Mouse (Mus musculus) limb, embryonic 15.5 days (tissue): ENCODE data around the gene Gm13304. TPM values are rescaled to one million over a fixed set of nuclear protein-coding genes. Genes with fewer than 3 reads are reported as not detected.
"Not testable (repeated sequence)": the region's sequence is repeated elsewhere in the genome, so short reads cannot be mapped to it uniquely, and the experiment has no call there.

ENCODE experiments used
- ATAC-seq: fragments of 200-750 bp; cut with Nextera tagmentation; 2 replicates; pipeline ENCODE4 v1.8.0; 2017; ENCODE audit warnings: low read depth, moderate TSS enrichment; ENCODE audit not compliant: insufficient number of reproducible peaks, low FRiP score, low TSS enrichment
- H3K27ac ChIP-seq: fragments of 300-500 bp; sonication (generic); 2 replicates; pipeline ENCODE4 v1.5.1; 2015; ENCODE audit warnings: moderate library complexity, mild to moderate bottlenecking, inconsistent platforms
- H3K27me3 ChIP-seq: fragments of 300-500 bp; sonication (generic); 2 replicates; pipeline ENCODE4 v1.6.1; 2015; ENCODE audit warnings: inconsistent platforms
- H3K36me3 ChIP-seq: fragments of 300-500 bp; sonication (generic); 2 replicates; pipeline ENCODE4 v1.6.1; 2015; ENCODE audit warnings: inconsistent platforms
- H3K4me1 ChIP-seq: fragments of 300-500 bp; sonication (generic); 2 replicates; pipeline ENCODE4 v1.6.1; 2015; ENCODE audit warnings: inconsistent platforms
- H3K4me2 ChIP-seq: fragments of 300-500 bp; sonication (generic); 2 replicates; pipeline ENCODE4 v1.6.1; 2015; ENCODE audit warnings: mild to moderate bottlenecking, inconsistent platforms
- H3K4me3 ChIP-seq: fragments of 300-500 bp; sonication (generic); 2 replicates; pipeline ENCODE4 v1.5.1; 2015; ENCODE audit warnings: mild to moderate bottlenecking, inconsistent platforms
- H3K9ac ChIP-seq: fragments of 300-500 bp; sonication (generic); 2 replicates; pipeline ENCODE4 v1.6.1; 2015; ENCODE audit warnings: inconsistent platforms
- H3K9me3 ChIP-seq: fragments of 300-500 bp; sonication (generic); 2 replicates; pipeline ENCODE4 v1.6.1; 2016; ENCODE audit warnings: inconsistent platforms
- WGBS: fragments of 180-500 bp; shearing (Covaris S2); methylation state at CpG from one replicate; pipeline ENCODE4 v1.1.7; 2015; 5-methylcytosine and 5-hydroxymethylcytosine counted together
- polyA plus RNA-seq: library from polyadenylated mRNA; unstranded; fragments of >200 nt; fragmentation: Nextera tagmentation; extraction: Ambion mirVana; gene quantifications from 2 replicates; pipeline ENCODE4 v1.2.1, GENCODE M21; 2015

Gm13304 gene
- polyA plus RNA-seq: 12.7 and 18.0 TPM in 2 replicates

DNA sequence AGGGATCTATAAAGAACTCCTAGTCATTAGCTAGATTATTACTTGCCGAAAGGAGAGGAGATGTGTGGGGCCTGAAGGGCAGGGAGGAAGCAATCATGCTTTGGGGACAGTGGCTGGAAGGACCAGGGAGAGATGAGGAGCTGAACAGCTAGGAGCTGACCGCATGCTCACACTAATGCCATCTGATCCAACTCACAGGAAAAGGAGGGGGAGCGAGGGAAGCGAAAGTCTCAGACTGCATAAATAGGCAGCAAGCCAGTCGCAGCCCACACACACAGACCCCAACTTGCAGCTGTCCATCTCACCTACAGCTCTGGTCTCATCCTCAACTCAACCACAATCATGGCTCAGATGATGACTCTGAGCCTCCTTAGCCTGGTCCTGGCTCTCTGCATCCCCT is at the start of gene Gm13304:
Gene Gm13304, plus strand, starts transcription at position 301 of the 400 bp plus-strand sequence.
- H3K27ac ChIP-seq, H3K36me3 ChIP-seq, ATAC-seq, H3K4me2 ChIP-seq, H3K9me3 ChIP-seq, H3K9ac ChIP-seq, H3K4me3 ChIP-seq, H3K4me1 ChIP-seq, H3K27me3 ChIP-seq: not testable (repeated sequence)
- WGBS: no CpG with 5 or more reads among the region's 5 CpGs

DNA sequence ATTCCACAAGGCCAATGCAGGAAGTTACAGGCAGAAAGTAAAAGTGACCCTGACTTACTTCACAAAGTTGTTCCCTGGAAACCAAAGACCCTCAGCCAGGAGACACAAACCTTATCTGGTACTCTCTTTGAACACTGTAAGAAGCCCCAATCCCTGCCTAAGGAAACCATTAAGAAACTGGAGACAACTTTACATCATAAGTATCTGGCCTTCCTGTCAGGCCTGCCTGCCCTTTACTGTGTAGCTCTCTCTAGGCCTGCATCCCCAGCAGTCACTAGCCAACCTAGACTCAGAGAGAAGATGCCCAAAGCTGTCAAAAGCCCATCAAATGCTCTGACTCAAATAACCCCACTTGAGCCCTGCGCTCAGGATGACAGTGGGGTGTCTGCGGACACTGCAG is 23.7 kb upstream of the Gm13304 start, which contains the start of gene Gm3893:
Gene Gm3893, plus strand, starts transcription at position 301 of the 400 bp plus-strand sequence.
- not testable (repeated sequence) for H3K4me2 ChIP-seq, H3K4me3 ChIP-seq, ATAC-seq, H3K27ac ChIP-seq, H3K27me3 ChIP-seq, H3K36me3 ChIP-seq, H3K9me3 ChIP-seq, H3K9ac ChIP-seq, H3K4me1 ChIP-seq
- no CpG with 5 or more reads among the region's 2 CpGs for WGBS

DNA sequence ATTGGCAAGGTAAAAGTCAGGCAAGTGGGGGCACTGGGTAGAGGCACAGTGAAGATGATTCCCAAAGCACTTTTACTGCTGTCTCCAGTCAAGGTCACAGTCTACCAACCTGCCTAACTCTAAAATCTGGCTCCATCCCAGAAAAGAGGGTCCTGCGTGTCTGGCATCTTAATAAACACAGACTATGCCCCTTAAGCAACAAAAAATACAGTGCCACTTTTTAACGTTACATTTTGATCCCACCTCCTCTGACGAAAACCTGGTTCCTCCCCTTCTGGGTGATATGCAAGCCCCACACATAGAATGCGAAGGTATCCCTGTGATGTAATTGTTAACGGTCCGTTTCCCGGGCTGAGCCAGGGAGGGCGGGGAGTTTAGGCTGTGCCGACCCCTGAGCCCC is 38.5 kb downstream of the Gm13304 start, which contains the start of gene Gm13306:
Gene Gm13306, plus strand, starts transcription at position 301 of the 400 bp plus-strand sequence.
- not testable (repeated sequence) for H3K9me3 ChIP-seq, H3K36me3 ChIP-seq, H3K27ac ChIP-seq, H3K27me3 ChIP-seq, H3K4me1 ChIP-seq, H3K9ac ChIP-seq, ATAC-seq, H3K4me3 ChIP-seq, H3K4me2 ChIP-seq
- no CpG with 5 or more reads among the region's 9 CpGs for WGBS

Other genes with a start within 250 kb of the Gm13304 start
- 18.0 and 19.5 TPM in 2 replicates for gene Gm21541, start 211.2 kb upstream of the Gm13304 start, polyA plus RNA-seq
- 1.7 and 2.6 TPM in 2 replicates for gene Gm20878, start 173.2 kb upstream of the Gm13304 start, polyA plus RNA-seq
- 0.26 and 0.50 TPM in 2 replicates for gene Fam205a4, start 148.8 kb upstream of the Gm13304 start, polyA plus RNA-seq
- gene Gm21093, start 80.1 kb upstream of the Gm13304 start, polyA plus RNA-seq: 0.12 and 0.14 TPM in 2 replicates
- gene Gm3893, start 23.6 kb upstream of the Gm13304 start, polyA plus RNA-seq: not detected in 2 replicates
- gene Gm13306, start 38.6 kb downstream of the Gm13304 start, polyA plus RNA-seq: not detected in 2 replicates
- 0.46 and 1.4 TPM in 2 replicates for gene Gm13305, start 53.8 kb downstream of the Gm13304 start, polyA plus RNA-seq
- gene Gm10600, start 125.8 kb downstream of the Gm13304 start, polyA plus RNA-seq: 0.10 TPM in 1 of 2 replicates, not detected in the other
- not detected in 2 replicates for gene Ccl21b, start 140.9 kb downstream of the Gm13304 start, polyA plus RNA-seq
- not detected in 2 replicates for gene Gm21953, start 179.4 kb downstream of the Gm13304 start, polyA plus RNA-seq
- gene Fam205a3, start 203.5 kb downstream of the Gm13304 start, polyA plus RNA-seq: not detected in 2 replicates